Mouse (Mus musculus): ENCODE data around the gene Gorasp1. TPM values are rescaled to one million over a fixed set of nuclear protein-coding genes. Genes with fewer than 3 reads are reported as not detected.

Gorasp1 gene
- polyA plus RNA-seq, 1 experiment from 2014 or later, result 27.7 TPM

DNA sequence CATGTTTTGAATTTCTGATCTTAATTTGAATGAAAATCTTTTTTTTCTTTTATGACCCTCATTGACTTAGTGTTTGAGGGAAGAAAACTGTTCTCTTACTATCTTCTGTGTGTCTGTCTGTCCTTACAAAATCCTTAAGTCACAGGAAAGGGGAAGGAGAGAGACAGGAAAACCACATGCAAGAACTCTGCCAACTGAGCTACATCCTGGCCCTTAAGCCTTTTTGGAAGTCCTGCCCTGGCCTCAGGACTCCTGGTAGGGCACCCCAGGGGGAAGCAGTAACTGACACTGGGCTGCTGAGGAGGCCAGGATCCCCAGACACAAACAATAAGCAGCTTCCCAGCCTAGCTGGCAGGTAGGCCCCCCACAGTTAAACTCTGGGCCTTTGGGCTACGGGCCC is 6.0 kb upstream of the Gorasp1 start:
- no peak overlapping the region for H3K4me2 ChIP-seq
- H3K27me3 ChIP-seq, result no peaks in the 10 kb centered on the region
- ATAC-seq (replicated peaks; ENCODE audit: low FRiP score), result no peak
- H3K36me3 ChIP-seq, result no peaks in the 10 kb centered on the region
- H3K9me3 ChIP-seq (replicated peaks), result no peaks in the 10 kb centered on the region
- peaks cover 9% of the 10 kb centered on the region; the same call in 1 of the 2 replicates for H3K4me1 ChIP-seq
- no peak overlapping the region for H3K9ac ChIP-seq
- H3K27ac ChIP-seq, result no peak overlapping the region
- 88% methylated on average over 1 of the region's 1 CpGs for WGBS
- no peak overlapping the region for H3K4me3 ChIP-seq (replicated peaks)

DNA sequence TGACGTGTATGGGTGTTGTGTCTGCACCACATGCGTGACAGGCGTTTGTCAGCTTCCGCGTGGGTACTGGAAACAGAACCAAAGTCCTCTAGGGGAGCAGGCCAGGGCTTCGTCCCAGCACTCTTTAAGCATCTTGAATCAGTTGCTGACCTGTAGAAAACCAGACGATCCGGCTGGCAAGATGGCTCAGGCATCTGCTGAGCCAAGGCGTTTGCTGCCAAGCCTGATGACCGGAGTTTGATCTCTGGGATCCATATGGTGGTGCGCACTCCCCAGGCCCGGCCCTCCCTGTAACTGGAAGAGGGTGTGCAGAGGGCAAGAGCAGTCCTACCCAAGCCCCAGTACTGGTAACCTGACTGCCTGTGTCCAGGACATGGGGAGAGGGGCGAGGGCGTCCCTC is 4.5 kb upstream of the Gorasp1 start:
- Histone ChIP-seq H3K4me2 (no peak overlapping the region), H3K9me3 (replicated peaks) (no peaks in the 10 kb centered on the region), H3K36me3 (no peaks in the 10 kb centered on the region), H3K4me1 (peaks cover 18% of the 10 kb centered on the region), H3K9ac (no peak overlapping the region), H3K27ac (no peak overlapping the region), H3K27me3 (no peaks in the 10 kb centered on the region), H3K4me3 (replicated peaks) (no peak overlapping the region)
- 86% methylated on average over 14 of the region's 14 CpGs for WGBS
- no peak for ATAC-seq (replicated peaks; ENCODE audit: low FRiP score)

DNA sequence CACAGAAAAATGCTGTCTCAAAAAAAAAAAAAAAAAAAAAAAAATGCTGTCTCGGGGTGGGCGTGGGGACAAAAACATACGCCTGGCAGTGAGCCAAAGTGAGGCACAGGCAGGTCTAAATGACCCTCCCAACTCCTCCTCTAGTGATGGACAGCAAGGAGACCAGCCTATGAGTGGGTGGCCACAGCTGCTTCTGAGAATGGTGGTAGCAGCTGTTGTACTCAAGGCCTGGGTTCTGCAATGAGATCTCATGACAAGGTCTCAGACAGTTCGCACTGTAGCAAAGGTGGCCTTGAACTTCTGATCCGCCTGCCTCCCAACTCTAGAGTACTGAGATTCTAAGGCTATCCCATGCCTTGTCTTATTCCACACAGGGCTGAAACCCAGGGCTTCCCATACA is 4.0 kb upstream of the Gorasp1 start:
- H3K9ac ChIP-seq, result no peak overlapping the region
- H3K27ac ChIP-seq, result no peak overlapping the region
- no peak overlapping the region for H3K4me2 ChIP-seq
- WGBS, result 75% methylated on average over 5 of the region's 5 CpGs
- no peak overlapping the region for H3K4me3 ChIP-seq (replicated peaks)
- H3K9me3 ChIP-seq (replicated peaks), result no peaks in the 10 kb centered on the region
- H3K4me1 ChIP-seq, result peaks cover 22% of the 10 kb centered on the region
- no peaks in the 10 kb centered on the region for H3K36me3 ChIP-seq
- H3K27me3 ChIP-seq, result no peaks in the 10 kb centered on the region
- no peak for ATAC-seq (replicated peaks; ENCODE audit: low FRiP score)

DNA sequence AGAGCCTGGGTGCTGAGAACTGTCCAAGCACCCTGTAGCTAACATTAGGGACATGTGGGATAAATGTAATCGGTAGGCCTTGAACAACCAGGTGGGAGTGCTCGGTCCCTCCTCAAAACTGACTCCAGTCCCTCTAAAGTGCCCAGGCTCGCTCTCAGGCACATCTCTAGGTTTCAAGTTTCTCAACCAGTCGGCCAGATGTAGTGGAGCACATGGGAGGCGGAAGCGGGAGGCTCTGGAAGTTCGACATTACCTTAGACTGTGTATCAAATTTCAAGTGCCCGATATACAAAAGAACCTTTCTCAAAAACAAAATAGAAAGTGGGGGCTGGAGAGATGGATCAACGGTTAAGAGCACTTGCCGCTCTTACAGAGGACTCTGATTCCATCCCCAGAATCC is 2.3 kb upstream of the Gorasp1 start:
- H3K36me3 ChIP-seq, result no peaks in the 10 kb centered on the region
- ATAC-seq (replicated peaks; ENCODE audit: low FRiP score), result no peak
- no peak overlapping the region for H3K4me3 ChIP-seq (replicated peaks)
- no peak overlapping the region for H3K4me2 ChIP-seq
- no peaks in the 10 kb centered on the region for H3K27me3 ChIP-seq
- no peak overlapping the region for H3K9ac ChIP-seq
- H3K9me3 ChIP-seq (replicated peaks), result no peaks in the 10 kb centered on the region
- 35% methylated on average over 10 of the region's 10 CpGs for WGBS
- peaks cover 29% of the 10 kb centered on the region for H3K4me1 ChIP-seq
- no peak overlapping the region for H3K27ac ChIP-seq

DNA sequence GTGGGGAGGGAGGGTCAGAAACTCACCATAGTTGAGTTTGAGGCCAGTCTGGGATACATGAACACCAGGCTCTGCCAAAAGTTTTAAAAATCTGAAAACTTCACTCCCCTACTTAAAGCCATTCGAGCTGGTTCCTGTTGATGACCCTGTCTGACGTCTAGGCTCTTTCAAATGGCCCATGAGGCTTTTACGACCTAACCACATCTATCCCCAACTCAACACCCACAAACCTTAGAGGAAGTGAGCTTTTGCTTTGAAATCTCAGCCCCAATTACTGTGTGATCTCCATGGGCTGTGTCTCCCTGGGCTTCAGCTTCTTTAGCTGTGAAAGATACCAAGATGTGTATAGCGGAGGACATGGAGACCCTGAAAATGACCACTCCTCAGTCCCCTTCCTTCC is 1.1 kb upstream of the Gorasp1 start:
- Histone ChIP-seq H3K27ac (no peak overlapping the region), H3K36me3 (no peaks in the 10 kb centered on the region), H3K9ac (no peak overlapping the region), H3K4me3 (replicated peaks) (no peak overlapping the region), H3K27me3 (no peaks in the 10 kb centered on the region), H3K4me2 (no peak overlapping the region), H3K4me1 (peaks cover 29% of the 10 kb centered on the region), H3K9me3 (replicated peaks) (no peaks in the 10 kb centered on the region)
- 63% methylated on average over 4 of the region's 4 CpGs for WGBS
- no peak for ATAC-seq (replicated peaks; ENCODE audit: low FRiP score)

DNA sequence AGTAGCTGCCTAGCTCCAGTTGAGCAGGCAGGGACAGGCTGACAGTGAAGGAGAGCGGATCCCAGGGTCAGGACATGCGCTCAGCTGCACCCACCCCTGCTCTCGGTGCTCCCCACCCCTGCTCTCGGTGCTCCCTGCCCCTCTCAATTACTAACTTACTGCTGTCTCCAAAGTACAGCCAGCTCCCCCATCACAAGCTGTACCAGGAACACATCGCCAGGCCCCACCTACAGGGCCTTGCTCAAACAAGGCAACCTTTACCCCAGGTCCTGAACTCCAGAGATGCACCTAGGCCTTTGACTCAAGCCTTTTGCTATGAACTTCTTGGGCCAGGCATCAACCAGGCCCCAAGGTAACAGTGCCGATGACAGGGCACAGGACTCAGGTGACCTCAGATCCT is 3.7 kb downstream of the Gorasp1 start:
- Histone ChIP-seq H3K9me3 (replicated peaks) (no peaks in the 10 kb centered on the region; the same call in 1 of the 2 replicates), H3K36me3 (peaks cover 42% of the 10 kb centered on the region), H3K9ac (no peak overlapping the region), H3K4me2 (no peak overlapping the region), H3K4me3 (replicated peaks) (no peak overlapping the region), H3K4me1 (peaks cover 20% of the 10 kb centered on the region), H3K27ac (no peak overlapping the region), H3K27me3 (no peaks in the 10 kb centered on the region)
- 96% methylated on average over 6 of the region's 6 CpGs for WGBS
- no peak for ATAC-seq (replicated peaks; ENCODE audit: low FRiP score)

DNA sequence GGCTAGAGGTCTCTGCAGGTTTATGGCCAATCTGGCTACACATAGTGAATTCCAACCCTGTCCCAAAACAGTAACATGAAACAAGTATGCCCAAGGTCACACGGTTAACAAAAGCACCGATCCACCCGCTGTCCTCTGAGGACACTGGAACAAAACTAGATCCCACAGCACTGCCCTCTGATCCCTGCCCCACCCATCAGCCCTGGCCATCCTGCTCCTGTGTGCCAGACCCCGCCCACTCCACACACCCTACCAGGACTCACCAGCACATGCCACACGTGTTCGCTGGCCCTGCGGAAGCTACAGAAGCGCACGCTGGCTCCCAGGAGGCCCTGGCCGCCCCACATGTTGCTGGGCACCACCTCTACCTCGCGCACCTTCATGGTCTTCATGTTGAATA is 5.0 kb downstream of the Gorasp1 start:
- no peak overlapping the region for H3K27ac ChIP-seq
- peaks cover 12% of the 10 kb centered on the region for H3K4me1 ChIP-seq
- no peak overlapping the region for H3K4me3 ChIP-seq (replicated peaks)
- H3K9ac ChIP-seq, result no peak overlapping the region
- 84% methylated on average over 12 of the region's 12 CpGs for WGBS
- ATAC-seq (replicated peaks; ENCODE audit: low FRiP score), result no peak
- no peak overlapping the region for H3K4me2 ChIP-seq
- no peaks in the 10 kb centered on the region for H3K27me3 ChIP-seq
- H3K36me3 ChIP-seq, result peaks cover 55% of the 10 kb centered on the region
- H3K9me3 ChIP-seq (replicated peaks), result no peaks in the 10 kb centered on the region; the same call in 1 of the 2 replicates

DNA sequence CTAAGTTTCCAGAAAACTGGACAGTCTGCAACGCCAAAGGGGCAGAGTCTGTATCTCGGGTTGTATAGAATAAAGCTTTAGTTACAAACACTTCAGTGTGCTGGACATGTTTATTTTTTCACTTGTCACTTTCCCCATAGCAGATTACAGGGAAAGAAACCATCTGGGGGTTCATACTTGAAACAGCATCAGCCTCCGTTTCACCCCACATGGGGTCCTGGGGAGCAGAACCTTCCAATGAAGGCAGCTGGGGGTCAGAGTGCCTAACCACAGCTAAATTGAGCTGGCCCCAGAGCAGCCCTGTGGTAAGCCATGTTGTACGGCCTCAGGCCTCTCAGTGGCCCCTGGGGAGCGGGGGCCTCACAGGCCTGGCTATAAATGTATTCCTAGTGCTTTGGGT is 10.9 kb downstream of the Gorasp1 start:
- 66% methylated on average over 5 of the region's 5 CpGs for WGBS
- H3K27ac ChIP-seq, result peak overlapping the region; percentile 24
- no peaks in the 10 kb centered on the region for H3K27me3 ChIP-seq
- no peak overlapping the region for H3K4me2 ChIP-seq
- no peak for ATAC-seq (replicated peaks; ENCODE audit: low FRiP score)
- peaks cover 95% of the 10 kb centered on the region for H3K36me3 ChIP-seq
- no peaks in the 10 kb centered on the region; the same call in 1 of the 2 replicates for H3K9me3 ChIP-seq (replicated peaks)
- H3K4me3 ChIP-seq (replicated peaks), result no peak overlapping the region
- H3K4me1 ChIP-seq, result peaks cover 8% of the 10 kb centered on the region; the same call in 1 of the 2 replicates
- no peak overlapping the region for H3K9ac ChIP-seq

DNA sequence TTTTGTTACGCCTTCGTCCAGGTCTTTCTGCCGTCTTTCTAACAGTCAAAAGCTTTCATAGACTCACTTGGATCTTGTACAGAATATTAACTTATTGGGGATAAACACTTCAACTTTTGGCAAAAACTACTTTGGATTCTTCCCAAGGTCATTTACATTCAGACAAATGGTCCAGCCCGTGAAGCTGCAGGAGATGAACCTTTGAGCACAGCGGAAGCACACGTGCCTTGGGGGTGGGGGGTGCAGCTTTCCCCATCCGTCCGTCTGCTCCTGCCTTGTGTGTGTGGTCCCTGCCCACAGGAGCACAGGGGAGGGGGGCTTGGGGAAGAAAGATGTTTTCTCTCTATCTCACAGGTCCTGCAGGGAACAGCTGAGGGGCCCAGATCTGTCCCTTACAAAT is 11.6 kb downstream of the Gorasp1 start:
- Histone ChIP-seq H3K27me3 (no peaks in the 10 kb centered on the region), H3K36me3 (peaks cover 96% of the 10 kb centered on the region), H3K4me2 (no peak overlapping the region), H3K27ac (peak overlapping the region; percentile 24), H3K9ac (no peak overlapping the region), H3K9me3 (replicated peaks) (no peaks in the 10 kb centered on the region), H3K4me1 (peaks cover 8% of the 10 kb centered on the region; the same call in 1 of the 2 replicates), H3K4me3 (replicated peaks) (no peak overlapping the region)
- 78% methylated on average over 8 of the region's 8 CpGs for WGBS
- no peak for ATAC-seq (replicated peaks; ENCODE audit: low FRiP score)

DNA sequence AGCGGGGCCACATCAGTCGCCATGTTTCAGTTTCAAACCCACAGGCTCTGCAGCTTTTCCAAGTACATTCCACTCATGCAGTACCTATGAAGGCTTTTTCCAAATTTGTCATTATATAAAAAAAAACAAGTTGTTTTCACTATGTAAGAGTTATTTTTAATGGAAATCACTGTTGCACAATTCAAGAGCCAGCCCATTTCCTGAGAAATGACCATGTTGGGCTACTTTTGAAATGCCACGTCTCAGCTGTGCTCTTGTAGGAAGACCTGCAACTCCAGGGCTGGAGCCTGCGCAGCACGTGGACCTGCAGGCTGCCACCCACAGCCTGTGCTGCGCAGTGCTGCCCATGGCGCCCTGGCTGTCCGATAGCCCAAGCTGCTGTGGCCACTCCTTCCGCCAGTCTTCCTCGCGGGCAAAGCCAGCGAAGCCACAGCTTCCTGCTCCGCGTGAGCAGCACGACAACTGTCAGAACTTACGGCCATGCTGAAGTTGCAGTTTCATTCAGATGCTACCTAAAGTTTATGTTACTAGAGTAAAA is 12.2 kb downstream of the Gorasp1 start:
- peaks cover 96% of the 10 kb centered on the region for H3K36me3 ChIP-seq
- WGBS, result 90% methylated on average over 16 of the region's 16 CpGs
- H3K9ac ChIP-seq, result no peak overlapping the region
- no peaks in the 10 kb centered on the region for H3K27me3 ChIP-seq
- H3K27ac ChIP-seq, result no peak overlapping the region
- peaks cover 8% of the 10 kb centered on the region; the same call in 1 of the 2 replicates for H3K4me1 ChIP-seq
- no peak overlapping the region for H3K4me2 ChIP-seq
- no peak overlapping the region for H3K4me3 ChIP-seq (replicated peaks)
- ATAC-seq (replicated peaks; ENCODE audit: low FRiP score), result no peak
- H3K9me3 ChIP-seq (replicated peaks), result no peaks in the 10 kb centered on the region

DNA sequence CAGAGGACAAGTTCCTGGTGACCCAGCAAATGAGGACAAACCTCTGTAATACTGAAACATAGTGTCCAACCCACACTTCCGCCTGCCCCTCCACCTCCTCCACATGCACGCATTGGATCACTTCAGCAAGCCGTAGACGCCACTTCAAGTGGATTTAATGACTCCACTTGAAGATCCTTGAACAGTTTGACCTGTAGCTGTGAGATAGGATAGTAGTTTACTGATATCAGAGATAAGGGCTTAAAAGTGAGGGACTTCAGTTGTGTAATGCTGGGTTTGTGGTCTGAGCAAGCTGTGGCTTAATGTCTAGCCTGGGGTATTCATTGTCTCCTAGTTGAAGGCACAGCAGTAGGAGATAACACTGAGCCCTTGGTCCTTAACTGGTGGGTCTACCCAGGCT is 13.9 kb downstream of the Gorasp1 start:
- no peak overlapping the region for H3K27ac ChIP-seq
- peaks cover 8% of the 10 kb centered on the region; the same call in 1 of the 2 replicates for H3K4me1 ChIP-seq
- H3K9ac ChIP-seq, result no peak overlapping the region
- WGBS, result 88% methylated on average over 4 of the region's 4 CpGs
- ATAC-seq (replicated peaks; ENCODE audit: low FRiP score), result no peak
- no peak overlapping the region for H3K4me3 ChIP-seq (replicated peaks)
- no peaks in the 10 kb centered on the region for H3K9me3 ChIP-seq (replicated peaks)
- H3K4me2 ChIP-seq, result no peak overlapping the region
- H3K36me3 ChIP-seq, result peaks cover 97% of the 10 kb centered on the region
- H3K27me3 ChIP-seq, result no peaks in the 10 kb centered on the region

DNA sequence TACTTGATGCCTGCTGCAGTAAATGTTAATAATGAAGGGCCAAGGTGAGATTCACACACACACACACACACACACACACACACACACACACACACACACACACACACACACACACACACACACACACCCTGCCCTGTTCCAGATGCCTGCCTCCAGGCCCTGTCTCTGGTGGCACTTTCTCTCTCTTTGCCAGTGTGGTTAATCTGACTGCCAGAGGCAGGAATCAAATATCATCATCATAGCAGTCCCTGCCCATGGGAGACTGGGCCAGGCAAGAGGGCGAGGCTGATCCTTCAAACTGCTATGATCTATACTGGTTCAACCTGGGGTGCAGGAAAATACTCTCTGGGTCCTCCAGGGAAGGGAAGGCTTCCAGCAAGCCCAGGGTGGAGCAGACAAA is 17.5 kb downstream of the Gorasp1 start:
- 77% methylated on average over 1 of the region's 1 CpGs for WGBS
- no peaks in the 10 kb centered on the region for H3K4me1 ChIP-seq
- H3K27ac ChIP-seq, result no peak overlapping the region
- no peaks in the 10 kb centered on the region for H3K9me3 ChIP-seq (replicated peaks)
- ATAC-seq (replicated peaks; ENCODE audit: low FRiP score), result no peak
- no peak overlapping the region for H3K4me3 ChIP-seq (replicated peaks)
- H3K36me3 ChIP-seq, result peaks cover 95% of the 10 kb centered on the region
- no peak overlapping the region for H3K9ac ChIP-seq
- no peak overlapping the region for H3K4me2 ChIP-seq
- H3K27me3 ChIP-seq, result no peaks in the 10 kb centered on the region

All from kidney, embryonic 15.5 days (tissue).